8 mouse cellular contexts compared by ENCODE assay signal in the genomic region with DNA sequence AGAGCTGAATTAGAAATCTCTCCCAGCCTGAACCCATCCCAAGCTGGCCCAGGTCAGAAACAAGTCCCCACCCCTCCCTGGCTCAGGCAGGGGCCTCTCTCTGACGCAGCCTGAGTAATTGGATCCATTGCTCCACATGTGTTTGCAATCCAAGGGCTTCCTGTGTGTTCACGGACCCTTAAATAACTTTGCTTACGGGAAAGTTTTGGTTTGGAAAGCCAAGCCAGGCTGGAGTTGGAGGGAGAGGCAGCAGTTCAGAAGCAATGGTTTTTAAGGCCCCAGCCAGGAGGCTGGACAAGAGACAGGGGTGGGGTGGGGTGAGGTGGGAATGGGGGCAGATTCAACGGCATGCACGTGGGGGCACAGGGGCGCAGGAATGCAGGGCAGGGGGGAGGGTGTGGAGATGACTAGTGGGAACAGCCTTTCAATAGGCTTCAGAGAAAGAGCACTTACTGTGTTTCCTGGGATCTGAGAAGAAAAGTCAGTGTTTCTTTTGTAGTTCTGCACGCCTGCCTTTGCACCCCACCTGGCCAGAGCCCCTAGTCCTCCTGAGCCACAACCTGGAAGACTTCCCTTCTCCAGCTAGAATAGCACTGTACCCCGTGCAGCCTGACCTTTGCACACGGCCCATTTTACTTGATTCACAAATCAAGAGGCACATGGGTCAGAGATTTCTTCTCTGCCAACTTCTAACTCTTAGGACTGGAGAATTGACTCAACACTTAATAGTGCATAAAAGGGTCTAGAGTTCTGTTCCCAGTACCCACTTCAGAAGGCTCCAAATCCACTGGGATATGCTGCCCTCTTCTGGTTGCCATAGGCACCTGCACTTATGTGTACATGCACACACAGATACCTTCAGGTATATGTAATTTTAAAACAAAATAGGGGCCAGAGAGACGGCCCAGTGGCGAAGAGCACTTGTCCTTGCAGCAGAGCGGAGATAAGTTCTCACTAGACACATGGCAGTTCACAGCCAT. TPM values are rescaled to one million over a fixed set of nuclear protein-coding genes. Genes with fewer than 3 reads are reported as not detected.
A peak's percentile ranks its signal among the peaks of the same experiment; 100 is the strongest.
DNase-seq lines count a peak whose midpoint lies in the region; ATAC-seq lines count a peak whose summit lies in the region.

No protein-coding gene starts in this region.

- H3K4me2 ChIP-seq in hindbrain, embryonic 12.5 days (replicated peaks): no peak overlapping the region
- H3K4me2 ChIP-seq in hindbrain, embryonic 16.5 days (ENCODE audit: low read length): no peak overlapping the region
- H3K4me2 ChIP-seq in lung, embryonic 16.5 days (ENCODE audit: low read depth, low read length): no peak overlapping the region

- peaks cover 7% of the 10 kb centered on the region; the same call in 1 of the 2 replicates for H3K4me1 ChIP-seq in hindbrain, embryonic 12.5 days
- H3K4me1 ChIP-seq in hindbrain, embryonic 16.5 days (ENCODE audit: control insufficient read depth, insufficient read depth, low read depth, low read length): no peaks in the 10 kb centered on the region
- no peaks in the 10 kb centered on the region; the same call in 1 of the 2 replicates for H3K4me1 ChIP-seq in lung, embryonic 16.5 days (replicated peaks; ENCODE audit: control insufficient read depth, insufficient read depth, low read length)

- H3K9me3 ChIP-seq in hindbrain, embryonic 12.5 days (replicated peaks): no peaks in the 10 kb centered on the region
- H3K9me3 ChIP-seq in hindbrain, embryonic 16.5 days (ENCODE audit: control insufficient read depth, low read length): no peaks in the 10 kb centered on the region
- 0 out of 2 replicates have a peak, but pooled peaks cover 3% of the 10 kb centered on the region for H3K9me3 ChIP-seq in lung, embryonic 16.5 days (ENCODE audit: control insufficient read depth, low read length)

- H3K27me3 ChIP-seq in hindbrain, embryonic 12.5 days: no peaks in the 10 kb centered on the region
- H3K27me3 ChIP-seq in hindbrain, embryonic 16.5 days (replicated peaks; ENCODE audit: control insufficient read depth, insufficient read depth, low read length): no peaks in the 10 kb centered on the region
- no peaks in the 10 kb centered on the region for H3K27me3 ChIP-seq in lung, embryonic 16.5 days (ENCODE audit: control insufficient read depth, insufficient read depth, low read depth, low read length)

- peak; percentile 97 for DNase-seq in NIH3T3 (ENCODE audit: low read depth)
- DNase-seq in fibroblast of lung, adult 2 months (ENCODE audit: low read depth): peak; percentile 95
- DNase-seq in B cell, adult 2 months: no peak
- DNase-seq in spleen, postnatal 14 days (ENCODE audit: low spot score in 2 of 2): no peak

- no peak overlapping the region for H3K4me3 ChIP-seq in hindbrain, embryonic 12.5 days
- no peak overlapping the region for H3K4me3 ChIP-seq in hindbrain, embryonic 16.5 days (ENCODE audit: low read length)
- no peak overlapping the region for H3K4me3 ChIP-seq in lung, embryonic 16.5 days (ENCODE audit: low read length)

- no peak for ATAC-seq in hindbrain, embryonic 12.5 days (ENCODE audit: low FRiP score)
- ATAC-seq in hindbrain, embryonic 16.5 days: no peak
- peak; percentile 70 for ATAC-seq in lung, embryonic 16.5 days (ENCODE audit: low read depth)
- ATAC-seq in CD4-positive, CD25-positive, alpha-beta regulatory T cell, adult 4 months: no peak

- 72% methylated on average over 12 of the region's 12 CpGs for WGBS in hindbrain, embryonic 12.5 days
- 74% methylated on average over 12 of the region's 12 CpGs for WGBS in hindbrain, embryonic 16.5 days
- WGBS in lung, embryonic 16.5 days: 53% methylated on average over 12 of the region's 12 CpGs

- peak overlapping the region; percentile 56; the same call in 1 of the 2 replicates for H3K27ac ChIP-seq in hindbrain, embryonic 12.5 days
- no peak overlapping the region for H3K27ac ChIP-seq in hindbrain, embryonic 16.5 days (ENCODE audit: low read depth, low read length)
- peak overlapping the region; percentile 45 for H3K27ac ChIP-seq in lung, embryonic 16.5 days (ENCODE audit: low read length)

- no peaks in the 10 kb centered on the region for H3K36me3 ChIP-seq in hindbrain, embryonic 12.5 days
- no peaks in the 10 kb centered on the region for H3K36me3 ChIP-seq in hindbrain, embryonic 16.5 days (ENCODE audit: control insufficient read depth, insufficient read depth, low read length)
- H3K36me3 ChIP-seq in lung, embryonic 16.5 days (ENCODE audit: control insufficient read depth, insufficient read depth, low read length): no peaks in the 10 kb centered on the region

- no peak overlapping the region for H3K9ac ChIP-seq in hindbrain, embryonic 12.5 days
- no peak overlapping the region for H3K9ac ChIP-seq in hindbrain, embryonic 16.5 days (ENCODE audit: low read depth, low read length)
- H3K9ac ChIP-seq in lung, embryonic 16.5 days (ENCODE audit: low read length): no peak overlapping the region

RNA-seq across cellular contexts. Expression of gene Tspan11, which starts 16.8 kb away (rescaled TPM):
- polyA plus RNA-seq in hindbrain, embryonic 12.5 days (2016; fragmentation: Nextera tagmentation; extraction: Ambion mirVana): 19.3 and 22.9 TPM in 2 replicates
- polyA plus RNA-seq in hindbrain, embryonic 16.5 days (2015; fragmentation: Nextera tagmentation; extraction: Ambion mirVana): 3.2 and 4.2 TPM in 2 replicates
- polyA plus RNA-seq in lung, embryonic 16.5 days (2015; fragmentation: Nextera tagmentation; extraction: Ambion mirVana): 22.0 and 23.8 TPM in 2 replicates
- not detected for polyA plus RNA-seq in CD4-positive, CD25-positive, alpha-beta regulatory T cell, adult 4 months (2017; shearing (Covaris generic))

Comparison
In these comparisons a context has a peak if more than half of its experiments do, and no peak if none do; other contexts are left out.
1. DNase-seq: peak in NIH3T3 (single experiment) and fibroblast of lung, adult 2 months (single experiment); none in B cell, adult 2 months (0 of 2) and spleen, postnatal 14 days (0 of 2).